ENCODE assay signal across 16 mouse cellular contexts in genomic region chr19:57172321-57172720, GRCm38 (mm10).
"Had no signal": no experiment of that assay in that cellular context is flagged by ENCODE, and none has a peak within 500 bp of the region (broad histone marks: within the 10 kb centered on the region; RNA-seq: fewer than 3 reads in every experiment).

No protein-coding gene starts in this region.

- H3K9ac ChIP-seq: neural tube, embryonic 13.5 days; neural tube, embryonic 15.5 days; stomach, embryonic 15.5 days had no signal

- H3K4me1 ChIP-seq: neural tube, embryonic 13.5 days; neural tube, embryonic 15.5 days had no signal

- H3K4me3 ChIP-seq: neural tube, embryonic 13.5 days; neural tube, embryonic 15.5 days; stomach, embryonic 15.5 days had no signal

- H3K36me3 ChIP-seq: neural tube, embryonic 13.5 days; stomach, embryonic 15.5 days had no signal

- DNase-seq: retina, postnatal 1 day; right cerebral cortex, adult 18-20 months; right cerebral cortex, postnatal 14 days; right cerebral cortex, postnatal 25 days; right cerebral cortex, postnatal 4 days; spleen, adult 18-20 months; thymus, adult 18-20 months; thymus, adult 2 months; thymus, postnatal 14 days; thymus, postnatal 25 days; thymus, postnatal 36 days; thymus, postnatal 4 days had no signal

- H3K4me2 ChIP-seq: neural tube, embryonic 13.5 days; neural tube, embryonic 15.5 days; stomach, embryonic 15.5 days had no signal

- H3K27me3 ChIP-seq: neural tube, embryonic 13.5 days; neural tube, embryonic 15.5 days; stomach, embryonic 15.5 days had no signal

- H3K27ac ChIP-seq: neural tube, embryonic 13.5 days; neural tube, embryonic 15.5 days; stomach, embryonic 15.5 days; stomach, postnatal 0 days had no signal

- H3K9me3 ChIP-seq: neural tube, embryonic 13.5 days; neural tube, embryonic 15.5 days; stomach, embryonic 15.5 days had no signal
